Mouse (Mus musculus) lung, embryonic 16.5 days (tissue): ENCODE results near the gene Ucp1. TPM values are rescaled to one million over a fixed set of nuclear protein-coding genes. Genes with fewer than 3 reads are reported as not detected.
A peak's percentile ranks its signal among the peaks of the same experiment; 100 is the strongest.

Source experiments
- ATAC-seq: fragments of 200-750 bp; cut with Nextera tagmentation; 2 replicates; pipeline ENCODE4 v1.8.0; 2017; ENCODE audit warnings: low read depth, mild to moderate bottlenecking, moderate library complexity
- H3K27ac ChIP-seq: fragments of 300-500 bp; sonication (generic); 2 replicates; pipeline ENCODE4 v1.5.1; 2014; ENCODE audit warnings: mild to moderate bottlenecking, control low read depth, low read length
- H3K27me3 ChIP-seq: fragments of 300-500 bp; sonication (generic); 2 replicates; pipeline ENCODE4 v1.6.1; 2014; ENCODE audit warnings: low read depth, low read length, mixed read lengths; ENCODE audit not compliant: control insufficient read depth, insufficient read depth
- H3K36me3 ChIP-seq: fragments of 300-500 bp; sonication (generic); 2 replicates; pipeline ENCODE4 v1.6.1; 2014; ENCODE audit warnings: low read length; ENCODE audit not compliant: control insufficient read depth, insufficient read depth
- H3K4me1 ChIP-seq: fragments of 300-500 bp; sonication (generic); replicated peaks from 2 replicates; pipeline ENCODE4 v1.6.1; 2014; ENCODE audit warnings: low read length, mixed read lengths; ENCODE audit not compliant: control insufficient read depth, insufficient read depth
- H3K4me2 ChIP-seq: fragments of 300-500 bp; sonication (generic); 2 replicates; pipeline ENCODE4 v1.6.1; 2014; ENCODE audit warnings: low read depth, low read length, control low read depth
- H3K4me3 ChIP-seq: fragments of 300-500 bp; sonication (generic); 2 replicates; pipeline ENCODE4 v1.5.1; 2014; ENCODE audit warnings: mild to moderate bottlenecking, low read length, control low read depth
- H3K9ac ChIP-seq: fragments of 300-500 bp; sonication (generic); 2 replicates; pipeline ENCODE4 v1.6.1; 2014; ENCODE audit warnings: low read length, control low read depth
- H3K9me3 ChIP-seq: fragments of 300-500 bp; sonication (generic); 2 replicates; pipeline ENCODE4 v1.6.1; 2016; ENCODE audit warnings: low read length; ENCODE audit not compliant: control insufficient read depth
- WGBS: fragments of 180-500 bp; shearing (Covaris S2); extraction: QIAGEN DNeasy Blood & Tissue Kit; methylation state at CpG from one replicate; pipeline ENCODE4 v1.1.7; 2014; 5-methylcytosine and 5-hydroxymethylcytosine counted together
- polyA plus RNA-seq: library from polyadenylated mRNA; unstranded; fragments of >200 nt; fragmentation: Nextera tagmentation; extraction: Ambion mirVana; gene quantifications from 2 replicates; pipeline ENCODE4 v1.2.1, GENCODE M21; 2015

Gene Ucp1
- 0.16 TPM in 1 of 2 replicates, not detected in the other for polyA plus RNA-seq

GRCm38 (mm10) chr8:83290176-83290575 lies at the start of gene Ucp1:
Gene Ucp1 (plus strand): TSS chr8:83290352.
- WGBS = 2% methylated on average over 20 of the region's 20 CpGs

GRCm38 (mm10) chr8:83244151-83244550 lies 46.0 kb upstream of the Ucp1 start:
- WGBS = 85% methylated on average over 7 of the region's 7 CpGs
- Histone ChIP-seq H3K36me3 (no peaks in the 10 kb centered on the region), H3K4me3 (no peak overlapping the region), H3K9me3 (no peaks in the 10 kb centered on the region), H3K27ac (no peak overlapping the region), H3K9ac (no peak overlapping the region), H3K4me1 (no peaks in the 10 kb centered on the region), H3K27me3 (no peaks in the 10 kb centered on the region), H3K4me2 (no peak overlapping the region)
- ATAC-seq = no peak

More at GRCm38 (mm10) chr8:83290176-83290575, at the start of gene Ucp1:
- Histone ChIP-seq H3K36me3 (no peaks in the 10 kb centered on the region), H3K4me3 (peak within 1 kb of the TSS; percentile 27), H3K9ac (no peak within 1 kb of the TSS), H3K9me3 (no peaks in the 10 kb centered on the region), H3K4me2 (peak within 1 kb of the TSS; percentile 45), H3K27me3 (peaks cover 21% of the 10 kb centered on the region), H3K27ac (no peak within 1 kb of the TSS), H3K4me1 (no peaks in the 10 kb centered on the region)
- ATAC-seq = no peak

DNA sequence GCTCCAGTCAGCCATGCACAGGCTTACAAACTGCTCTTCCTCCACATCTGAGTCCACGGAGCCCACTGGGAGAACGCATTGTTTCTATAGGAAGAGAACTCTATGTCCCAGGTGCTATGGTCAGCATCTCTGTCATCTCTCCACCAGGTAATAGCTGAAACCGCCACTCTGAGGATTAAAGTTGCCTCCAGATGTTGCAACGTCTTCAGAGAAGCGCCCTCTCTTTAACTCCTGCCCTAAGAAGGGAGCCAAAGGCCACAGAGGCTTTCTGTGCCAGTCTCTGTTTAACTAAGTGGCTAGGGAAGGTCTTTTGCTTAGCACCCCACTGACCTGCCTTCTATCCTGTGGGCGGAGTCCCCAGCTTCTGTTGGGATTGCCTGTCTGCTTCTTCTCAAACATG lies 39.3 kb upstream of the Ucp1 start:
- Histone ChIP-seq H3K27me3 (no peaks in the 10 kb centered on the region), H3K4me3 (no peak overlapping the region), H3K36me3 (no peaks in the 10 kb centered on the region), H3K9me3 (no peaks in the 10 kb centered on the region), H3K4me1 (no peaks in the 10 kb centered on the region), H3K27ac (no peak overlapping the region), H3K4me2 (no peak overlapping the region), H3K9ac (no peak overlapping the region)
- WGBS = 77% methylated on average over 6 of the region's 6 CpGs
- no peak for ATAC-seq

- no peaks in the 10 kb centered on the region for H3K4me1 ChIP-seq
- H3K36me3 ChIP-seq = no peaks in the 10 kb centered on the region
- H3K4me3 ChIP-seq = no peak overlapping the region
- no peak overlapping the region for H3K9ac ChIP-seq
- H3K4me2 ChIP-seq = no peak overlapping the region
- no peaks in the 10 kb centered on the region for H3K27me3 ChIP-seq
- H3K27ac ChIP-seq = peak overlapping the region; percentile 60
- no peaks in the 10 kb centered on the region for H3K9me3 ChIP-seq
- WGBS = 56% methylated on average over 14 of the region's 14 CpGs
- peak; percentile 12; the same call in 1 of the 2 replicates for ATAC-seq
Measured at GRCm38 (mm10) chr8:83251362-83252246, 38.5 kb upstream of the Ucp1 start.

GRCm38 (mm10) chr8:83252791-83253190 lies 37.4 kb upstream of the Ucp1 start:
- no peaks in the 10 kb centered on the region for H3K27me3 ChIP-seq
- H3K4me1 ChIP-seq = no peaks in the 10 kb centered on the region
- no peak overlapping the region; the same call in 1 of the 2 replicates for H3K27ac ChIP-seq
- H3K4me3 ChIP-seq = no peak overlapping the region
- H3K4me2 ChIP-seq = no peak overlapping the region
- H3K9me3 ChIP-seq = no peaks in the 10 kb centered on the region
- H3K9ac ChIP-seq = no peak overlapping the region
- no peaks in the 10 kb centered on the region for H3K36me3 ChIP-seq
- no peak for ATAC-seq
- WGBS = 67% methylated on average over 5 of the region's 5 CpGs

DNA sequence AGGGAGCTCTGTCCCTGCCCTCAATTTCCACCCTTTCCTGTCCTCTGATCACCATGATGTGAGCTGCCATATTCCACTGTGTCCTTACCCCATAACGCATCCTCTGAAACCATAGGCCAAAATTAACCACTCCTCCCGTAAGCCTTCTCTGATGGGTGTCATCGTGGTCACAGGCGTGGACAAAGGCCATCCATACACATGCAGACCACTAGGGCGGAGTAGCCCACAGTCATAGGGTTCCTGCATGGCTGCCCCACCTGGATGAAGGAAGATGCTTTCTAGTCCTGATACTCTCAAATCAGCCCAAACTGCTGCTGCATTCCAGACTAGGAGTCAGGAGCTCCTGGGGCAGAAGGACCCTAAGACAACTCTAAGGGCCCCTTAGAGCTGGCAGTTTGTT lies 32.5 kb upstream of the Ucp1 start:
- H3K4me2 ChIP-seq = no peak overlapping the region
- H3K9ac ChIP-seq = no peak overlapping the region
- no peak for ATAC-seq
- no peak overlapping the region for H3K4me3 ChIP-seq
- no peaks in the 10 kb centered on the region for H3K9me3 ChIP-seq
- WGBS = 88% methylated on average over 5 of the region's 5 CpGs
- no peaks in the 10 kb centered on the region for H3K36me3 ChIP-seq
- no peak overlapping the region for H3K27ac ChIP-seq
- H3K27me3 ChIP-seq = no peaks in the 10 kb centered on the region
- H3K4me1 ChIP-seq = no peaks in the 10 kb centered on the region

DNA sequence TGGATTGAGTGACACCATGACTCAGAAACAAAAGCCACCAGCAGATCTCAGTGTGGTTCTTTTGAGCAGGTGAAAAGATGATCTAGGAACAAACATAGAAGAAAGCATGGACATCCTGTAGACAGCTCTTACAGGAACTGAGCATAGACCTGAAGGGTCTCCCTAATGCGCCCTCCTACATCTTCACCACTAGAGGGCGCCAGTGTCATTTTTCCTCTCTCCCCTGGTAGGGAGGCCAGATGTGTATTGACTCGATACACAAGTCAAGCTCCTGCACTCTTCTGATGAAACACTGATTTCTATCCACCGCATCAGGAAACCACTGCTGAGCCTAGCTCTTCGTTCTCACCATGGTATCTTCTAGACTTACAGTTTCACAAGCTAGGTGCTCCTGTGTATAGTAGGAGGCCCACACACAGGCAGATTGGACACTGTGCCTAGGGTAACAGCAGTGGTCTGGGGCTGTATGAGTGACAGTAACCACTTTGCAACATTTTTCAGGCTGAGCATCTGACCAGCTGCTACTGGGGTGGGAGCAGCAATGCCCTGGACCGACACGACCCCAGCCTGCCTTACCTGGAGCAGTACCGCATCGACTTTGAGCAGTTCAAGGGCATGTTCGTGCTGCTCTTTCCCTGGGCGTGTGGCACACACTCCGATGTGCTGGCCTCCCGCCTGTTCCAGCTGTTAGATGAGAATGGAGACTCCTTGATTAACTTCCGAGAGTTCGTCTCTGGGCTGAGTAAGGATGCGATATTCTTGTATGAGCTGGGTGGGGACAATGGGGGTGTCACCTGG lies 29.5 kb upstream of the Ucp1 start:
- no peak overlapping the region for H3K4me3 ChIP-seq
- no peaks in the 10 kb centered on the region for H3K9me3 ChIP-seq
- no peak overlapping the region for H3K4me2 ChIP-seq
- H3K36me3 ChIP-seq = no peaks in the 10 kb centered on the region
- WGBS = 71% methylated on average over 16 of the region's 16 CpGs
- H3K4me1 ChIP-seq = no peaks in the 10 kb centered on the region
- no peak overlapping the region for H3K9ac ChIP-seq
- ATAC-seq = peak; percentile 66
- no peak overlapping the region for H3K27ac ChIP-seq
- no peaks in the 10 kb centered on the region for H3K27me3 ChIP-seq

DNA sequence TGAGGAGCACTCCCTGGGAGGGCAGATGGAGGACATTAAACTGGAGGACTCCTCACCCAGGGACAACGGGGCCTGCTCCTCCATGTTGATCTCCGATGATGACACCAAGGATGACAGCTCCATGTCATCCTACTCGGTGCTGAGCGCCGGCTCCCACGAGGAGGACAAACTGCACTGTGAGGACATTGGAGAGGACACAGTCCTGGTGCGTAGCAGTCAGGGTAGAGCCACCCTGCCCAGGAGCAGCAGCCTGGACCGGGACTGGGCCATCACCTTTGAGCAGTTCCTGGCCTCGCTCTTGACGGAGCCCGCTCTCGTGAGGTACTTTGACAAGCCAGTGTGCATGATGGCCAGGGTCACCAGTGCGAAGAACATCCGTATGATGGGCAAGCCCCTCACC lies 19.0 kb upstream of the Ucp1 start:
- H3K27me3 ChIP-seq = no peaks in the 10 kb centered on the region
- no peak overlapping the region for H3K4me2 ChIP-seq
- H3K36me3 ChIP-seq = peaks cover 1% of the 10 kb centered on the region; the same call in 1 of the 2 replicates
- H3K9ac ChIP-seq = no peak overlapping the region
- ATAC-seq = no peak
- WGBS = 91% methylated on average over 14 of the region's 14 CpGs
- no peaks in the 10 kb centered on the region for H3K9me3 ChIP-seq
- H3K4me3 ChIP-seq = no peak overlapping the region
- H3K27ac ChIP-seq = no peak overlapping the region
- no peaks in the 10 kb centered on the region for H3K4me1 ChIP-seq

GRCm38 (mm10) chr8:83272464-83272863 lies 17.7 kb upstream of the Ucp1 start:
- WGBS = 56% methylated on average over 10 of the region's 10 CpGs
- H3K27me3 ChIP-seq = no peaks in the 10 kb centered on the region
- H3K9ac ChIP-seq = no peak overlapping the region
- H3K27ac ChIP-seq = no peak overlapping the region
- H3K4me3 ChIP-seq = no peak overlapping the region
- ATAC-seq = no peak
- H3K4me2 ChIP-seq = no peak overlapping the region
- H3K4me1 ChIP-seq = no peaks in the 10 kb centered on the region
- no peaks in the 10 kb centered on the region for H3K9me3 ChIP-seq
- H3K36me3 ChIP-seq = no peaks in the 10 kb centered on the region
